Mouse (Mus musculus) neural tube, embryonic 11.5 days (tissue): ENCODE results near the gene Nktr. TPM values are rescaled to one million over a fixed set of nuclear protein-coding genes. Genes with fewer than 3 reads are reported as not detected.

Source experiments
- ATAC-seq: fragments of 200-750 bp; cut with Nextera tagmentation; 2 replicates; pipeline ENCODE4 v1.8.0; 2017; ENCODE audit warnings: moderate number of reproducible peaks, mild to moderate bottlenecking, moderate TSS enrichment, moderate library complexity; ENCODE audit not compliant: insufficient read depth, low FRiP score, low TSS enrichment
- DNase-seq: peaks from one replicate; pipeline ENCODE4 v3.0.0-alpha.2; 2015; ENCODE audit warnings: low spot score
- H3K27ac ChIP-seq: fragments of 300-500 bp; sonication (generic); 2 replicates; pipeline ENCODE4 v1.5.1; 2014; ENCODE audit warnings: low read depth, mild to moderate bottlenecking, low read length
- H3K27me3 ChIP-seq: fragments of 300-500 bp; sonication (generic); 2 replicates; pipeline ENCODE4 v1.6.1; 2014; ENCODE audit warnings: mild to moderate bottlenecking, low read length, mixed read lengths; ENCODE audit not compliant: control insufficient read depth, insufficient read depth
- H3K36me3 ChIP-seq: fragments of 300-500 bp; sonication (generic); 2 replicates; pipeline ENCODE4 v1.6.1; 2014; ENCODE audit warnings: mild to moderate bottlenecking, low read length, moderate library complexity, mixed read lengths; ENCODE audit not compliant: control insufficient read depth, insufficient read depth
- H3K4me1 ChIP-seq: fragments of 300-500 bp; sonication (generic); 2 replicates; pipeline ENCODE4 v1.6.1; 2014; ENCODE audit warnings: low read length, mixed read lengths; ENCODE audit not compliant: control insufficient read depth, insufficient read depth
- H3K4me2 ChIP-seq: fragments of 300-500 bp; sonication (generic); 2 replicates; pipeline ENCODE4 v1.6.1; 2014; ENCODE audit warnings: low read depth, mild to moderate bottlenecking, moderate library complexity
- H3K4me3 ChIP-seq: fragments of 300-500 bp; sonication (generic); 2 replicates; pipeline ENCODE4 v1.5.1; 2014; ENCODE audit warnings: low read depth, low read length
- H3K9ac ChIP-seq: fragments of 300-500 bp; sonication (generic); 2 replicates; pipeline ENCODE4 v1.6.1; 2014; ENCODE audit warnings: mild to moderate bottlenecking, low read length
- H3K9me3 ChIP-seq: fragments of 300-500 bp; sonication (generic); 2 replicates; pipeline ENCODE4 v1.6.1; 2016; ENCODE audit warnings: low read length; ENCODE audit not compliant: control insufficient read depth
- WGBS: fragments of 180-500 bp; shearing (Covaris S2); extraction: QIAGEN DNeasy Blood & Tissue Kit; methylation state at CpG from one replicate; pipeline ENCODE4 v1.1.7; 2014; 5-methylcytosine and 5-hydroxymethylcytosine counted together
- polyA plus RNA-seq: library from polyadenylated mRNA; unstranded; fragments of >200 nt; fragmentation: Nextera tagmentation; extraction: Ambion mirVana; gene quantifications from 2 replicates; pipeline ENCODE4 v1.2.1, GENCODE M21; 2014

Nktr gene
- polyA plus RNA-seq, 1 experiment from 2014 or later: 56.9 TPM

DNA sequence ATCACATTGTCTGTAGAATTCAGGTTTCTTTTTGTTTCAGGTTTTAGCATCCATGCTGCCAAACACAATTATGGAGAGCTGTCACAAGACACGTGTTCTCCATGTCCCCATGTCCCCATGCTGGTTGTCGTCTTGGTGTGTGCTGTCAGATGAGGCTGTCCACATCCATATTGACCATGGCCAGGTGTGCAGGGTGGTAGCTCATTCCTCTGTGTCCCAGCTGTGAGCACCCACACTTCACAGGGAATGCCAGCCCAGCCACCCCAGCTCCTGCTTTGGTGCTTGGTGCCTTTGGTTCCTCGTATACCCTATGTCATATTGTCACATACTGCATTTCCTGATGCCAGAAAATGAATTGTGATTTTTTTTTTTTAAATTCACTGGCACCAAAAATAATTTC is 35.7 kb downstream of the Nktr start:
- Histone ChIP-seq H3K36me3 (peaks cover 28% of the 10 kb centered on the region), H3K9me3 (no peaks in the 10 kb centered on the region), H3K4me3 (no peak overlapping the region), H3K27ac (no peak overlapping the region), H3K27me3 (no peaks in the 10 kb centered on the region), H3K4me1 (peaks cover 9% of the 10 kb centered on the region), H3K9ac (no peak overlapping the region), H3K4me2 (no peak overlapping the region)
- 91% methylated on average over 3 of the region's 3 CpGs for WGBS
- ATAC-seq: no peak
- DNase-seq: no peak

GRCm38 (mm10) chr9:121756785-121757184 is 37.8 kb downstream of the Nktr start:
- no peak overlapping the region for H3K27ac ChIP-seq
- no peaks in the 10 kb centered on the region for H3K27me3 ChIP-seq
- no peak overlapping the region for H3K9ac ChIP-seq
- peaks cover 15% of the 10 kb centered on the region for H3K36me3 ChIP-seq
- no peak overlapping the region for H3K4me3 ChIP-seq
- H3K4me2 ChIP-seq: no peak overlapping the region
- ATAC-seq (no peak), DNase-seq (no peak)
- no peaks in the 10 kb centered on the region for H3K9me3 ChIP-seq
- H3K4me1 ChIP-seq: peaks cover 20% of the 10 kb centered on the region
- WGBS: 89% methylated on average over 3 of the region's 3 CpGs

DNA sequence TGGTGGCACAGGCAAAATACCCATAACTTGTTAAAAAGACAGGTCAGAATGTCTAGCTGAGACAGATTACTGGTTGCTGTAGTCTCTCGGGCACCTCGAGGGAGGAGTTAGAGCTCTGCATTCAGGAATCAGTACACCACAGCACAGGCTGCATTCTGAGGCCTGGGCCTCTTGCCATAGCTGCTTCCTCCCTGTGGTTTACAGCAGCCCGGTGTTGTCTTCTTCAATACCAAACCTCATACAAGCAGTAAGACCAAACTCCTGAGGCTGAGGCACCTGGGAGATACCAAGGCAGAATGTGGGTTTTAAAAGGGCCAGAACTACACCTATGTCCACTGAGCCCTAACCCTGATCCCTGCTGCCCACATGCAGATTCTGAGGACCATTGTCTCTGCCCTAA is 38.5 kb downstream of the Nktr start:
- peaks cover 20% of the 10 kb centered on the region for H3K4me1 ChIP-seq
- H3K27me3 ChIP-seq: no peaks in the 10 kb centered on the region
- no peak overlapping the region for H3K27ac ChIP-seq
- no peak overlapping the region for H3K9ac ChIP-seq
- WGBS: 74% methylated on average over 3 of the region's 3 CpGs
- no peak overlapping the region for H3K4me3 ChIP-seq
- no peaks in the 10 kb centered on the region for H3K9me3 ChIP-seq
- peaks cover 13% of the 10 kb centered on the region for H3K36me3 ChIP-seq
- no peak for ATAC-seq
- peak; percentile 31 for DNase-seq
- no peak overlapping the region for H3K4me2 ChIP-seq

- H3K27ac ChIP-seq: no peak overlapping the region
These were observed 39.2 kb downstream of the Nktr start for GRCm38 (mm10) chr9:121757835-121758814.

GRCm38 (mm10) chr9:121759091-121760081 is 40.4 kb downstream of the Nktr start, which contains the start of gene Zfp651:
Gene Zfp651, plus strand, starts transcription at chr9:121759330.
- peaks cover 20% of the 10 kb centered on the region for H3K4me1 ChIP-seq
- ATAC-seq (peak; percentile 77), DNase-seq (peak; percentile 89)
- H3K27me3 ChIP-seq: no peaks in the 10 kb centered on the region
- peaks cover 16% of the 10 kb centered on the region for H3K36me3 ChIP-seq
- under 1% methylated on average over 64 of the region's 97 CpGs for WGBS
- H3K9me3 ChIP-seq: no peaks in the 10 kb centered on the region
- peak within 1 kb of the TSS; percentile 92 for H3K27ac ChIP-seq
- H3K9ac ChIP-seq: peak within 1 kb of the TSS; percentile 92
- peak within 1 kb of the TSS; percentile 99 for H3K4me2 ChIP-seq
- H3K4me3 ChIP-seq: peak within 1 kb of the TSS; percentile 92

More at GRCm38 (mm10) chr9:121757835-121758814, 39.2 kb downstream of the Nktr start:
- peak; percentile 33 for DNase-seq
- H3K4me2 ChIP-seq: peak overlapping the region; percentile 99
- peaks cover 20% of the 10 kb centered on the region for H3K4me1 ChIP-seq
- H3K27me3 ChIP-seq: no peaks in the 10 kb centered on the region
- H3K4me3 ChIP-seq: peak overlapping the region; percentile 92
- ATAC-seq: no peak
- no peaks in the 10 kb centered on the region for H3K9me3 ChIP-seq
- no peak overlapping the region; the same call in 1 of the 2 replicates for H3K9ac ChIP-seq
- peaks cover 14% of the 10 kb centered on the region for H3K36me3 ChIP-seq
- WGBS: 55% methylated on average over 10 of the region's 10 CpGs

- H3K9me3 ChIP-seq: no peaks in the 10 kb centered on the region
- peak overlapping the region; percentile 92 for H3K4me3 ChIP-seq
- under 1% methylated on average over 41 of the region's 43 CpGs for WGBS
- peak overlapping the region; percentile 92 for H3K27ac ChIP-seq
- ATAC-seq: peak; percentile 64
- peak overlapping the region; percentile 99 for H3K4me2 ChIP-seq
- peaks cover 20% of the 10 kb centered on the region for H3K4me1 ChIP-seq
- DNase-seq: peak; percentile 87
- H3K36me3 ChIP-seq: peaks cover 10% of the 10 kb centered on the region; the same call in 1 of the 2 replicates
- H3K9ac ChIP-seq: peak overlapping the region; percentile 92
- no peaks in the 10 kb centered on the region for H3K27me3 ChIP-seq
These were observed 41.5 kb downstream of the Nktr start for GRCm38 (mm10) chr9:121760271-121761090.

GRCm38 (mm10) chr9:121761091-121761665 is 42.2 kb downstream of the Nktr start:
- H3K9ac ChIP-seq: peak overlapping the region; percentile 92
- no peaks in the 10 kb centered on the region for H3K9me3 ChIP-seq
- DNase-seq (no peak), ATAC-seq (no peak)
- peak overlapping the region; percentile 99 for H3K4me2 ChIP-seq
- H3K27ac ChIP-seq: no peak overlapping the region
- peak overlapping the region; percentile 92 for H3K4me3 ChIP-seq
- peaks cover 20% of the 10 kb centered on the region for H3K4me1 ChIP-seq
- WGBS: 65% methylated on average over 10 of the region's 10 CpGs
- H3K36me3 ChIP-seq: peaks cover 12% of the 10 kb centered on the region; the same call in 1 of the 2 replicates
- no peaks in the 10 kb centered on the region for H3K27me3 ChIP-seq
